Mouse (Mus musculus): ENCODE measurements around the gene Gtf2h2. TPM values are rescaled to one million over a fixed set of nuclear protein-coding genes. Genes with fewer than 3 reads are reported as not detected.

Gtf2h2 gene
- polyA plus RNA-seq (2015; fragmentation: Illumina TruSeq; extraction: RNeasy Lipid Tissue Mini Kit (QIAGEN cat#74804); ENCODE audit: insufficient read depth, low replicate concordance) = 74.5 TPM

GRCm38 (mm10) chr13:100492061-100492787 lies at the start of gene Gtf2h2:
Gene Gtf2h2 (minus strand): TSS chr13:100492579.

GRCm38 (mm10) chr13:100452415-100453127 lies 39.8 kb downstream of the Gtf2h2 start, which contains the start of gene Naip1:
Gene Naip1 (minus strand): TSS chr13:100452869.

Other genes with a start within 250 kb of the Gtf2h2 start
- 22.0 TPM for gene Naip5, start 246.3 kb downstream of the Gtf2h2 start, polyA plus RNA-seq (2015; fragmentation: Illumina TruSeq; extraction: RNeasy Lipid Tissue Mini Kit (QIAGEN cat#74804); ENCODE audit: insufficient read depth, low replicate concordance)
- gene Naip6, start 174.9 kb downstream of the Gtf2h2 start, polyA plus RNA-seq (2015; fragmentation: Illumina TruSeq; extraction: RNeasy Lipid Tissue Mini Kit (QIAGEN cat#74804); ENCODE audit: insufficient read depth, low replicate concordance) = 13.6 TPM
- gene Naip1, start 39.7 kb downstream of the Gtf2h2 start, polyA plus RNA-seq (2015; fragmentation: Illumina TruSeq; extraction: RNeasy Lipid Tissue Mini Kit (QIAGEN cat#74804); ENCODE audit: insufficient read depth, low replicate concordance) = 4.4 TPM
- 0.15 TPM for gene Ocln, start 60.1 kb upstream of the Gtf2h2 start, polyA plus RNA-seq (2015; fragmentation: Illumina TruSeq; extraction: RNeasy Lipid Tissue Mini Kit (QIAGEN cat#74804); ENCODE audit: insufficient read depth, low replicate concordance)
- gene Marveld2, start 124.4 kb upstream of the Gtf2h2 start, polyA plus RNA-seq (2015; fragmentation: Illumina TruSeq; extraction: RNeasy Lipid Tissue Mini Kit (QIAGEN cat#74804); ENCODE audit: insufficient read depth, low replicate concordance) = 7.9 TPM
- 157 TPM for gene Ak6, start 158.4 kb upstream of the Gtf2h2 start, polyA plus RNA-seq (2015; fragmentation: Illumina TruSeq; extraction: RNeasy Lipid Tissue Mini Kit (QIAGEN cat#74804); ENCODE audit: insufficient read depth, low replicate concordance)
- 34.2 TPM for gene Rad17, start 158.5 kb upstream of the Gtf2h2 start, polyA plus RNA-seq (2015; fragmentation: Illumina TruSeq; extraction: RNeasy Lipid Tissue Mini Kit (QIAGEN cat#74804); ENCODE audit: insufficient read depth, low replicate concordance)
- 9.8 TPM for gene Taf9, start 159.0 kb upstream of the Gtf2h2 start, polyA plus RNA-seq (2015; fragmentation: Illumina TruSeq; extraction: RNeasy Lipid Tissue Mini Kit (QIAGEN cat#74804); ENCODE audit: insufficient read depth, low replicate concordance)
- gene Ccdc125, start 177.1 kb upstream of the Gtf2h2 start, polyA plus RNA-seq (2015; fragmentation: Illumina TruSeq; extraction: RNeasy Lipid Tissue Mini Kit (QIAGEN cat#74804); ENCODE audit: insufficient read depth, low replicate concordance) = 22.3 TPM
- gene Cdk7, start 238.4 kb upstream of the Gtf2h2 start, polyA plus RNA-seq (2015; fragmentation: Illumina TruSeq; extraction: RNeasy Lipid Tissue Mini Kit (QIAGEN cat#74804); ENCODE audit: insufficient read depth, low replicate concordance) = 43.5 TPM

All from spleen, adult 10 weeks (tissue).